Mouse (Mus musculus) heart, embryonic 10.5 days (tissue): Measurements from ENCODE around the gene Lasp1. TPM values are rescaled to one million over a fixed set of nuclear protein-coding genes. Genes with fewer than 3 reads are reported as not detected.
"Not testable (repeated sequence)": the region's sequence is repeated elsewhere in the genome, so short reads cannot be mapped to it uniquely, and the experiment has no call there.

Experiments
- DNase-seq: peaks from one replicate; pipeline ENCODE4 v3.0.0-alpha.2; 2017; ENCODE audit warnings: low spot score
- H3K27ac ChIP-seq: fragments of 300-500 bp; sonication (generic); 2 replicates; pipeline ENCODE4 v1.5.1; 2016; ENCODE audit warnings: mild to moderate bottlenecking
- H3K27me3 ChIP-seq: fragments of 300-500 bp; sonication (generic); 2 replicates; pipeline ENCODE4 v1.6.1; 2016; ENCODE audit warnings: mild to moderate bottlenecking; ENCODE audit not compliant: poor library complexity, insufficient read depth, severe bottlenecking
- H3K36me3 ChIP-seq: fragments of 300-500 bp; sonication (generic); 2 replicates; pipeline ENCODE4 v1.6.1; 2016; ENCODE audit warnings: mild to moderate bottlenecking, moderate library complexity
- H3K4me1 ChIP-seq: fragments of 300-500 bp; sonication (generic); 2 replicates; pipeline ENCODE4 v1.6.1; 2016; ENCODE audit warnings: mild to moderate bottlenecking
- H3K4me3 ChIP-seq: fragments of 300-500 bp; sonication (generic); 2 replicates; pipeline ENCODE4 v1.5.1; 2016; ENCODE audit warnings: mild to moderate bottlenecking, moderate library complexity
- H3K9me3 ChIP-seq: fragments of 300-500 bp; sonication (generic); 2 replicates; pipeline ENCODE4 v1.6.1; 2016; ENCODE audit warnings: mild to moderate bottlenecking, moderate library complexity
- WGBS: fragments of 180-500 bp; shearing (Covaris S2); methylation state at CpG from one replicate; pipeline ENCODE4 v1.1.7; 2016; 5-methylcytosine and 5-hydroxymethylcytosine counted together
- polyA plus RNA-seq: library from polyadenylated mRNA; unstranded; fragments of >200 nt; fragmentation: Nextera tagmentation; extraction: Ambion mirVana; gene quantifications from 2 replicates; pipeline ENCODE4 v1.2.1, GENCODE M21; 2016

Gene Lasp1
- polyA plus RNA-seq, 1 experiment from 2014 or later = 65.1 TPM

- no peak for DNase-seq
- H3K36me3 ChIP-seq = peaks cover 12% of the 10 kb centered on the region
- H3K4me3 ChIP-seq = peak overlapping the region; percentile 67
- no peaks in the 10 kb centered on the region for H3K9me3 ChIP-seq
- peaks cover 23% of the 10 kb centered on the region for H3K4me1 ChIP-seq
- no peaks in the 10 kb centered on the region for H3K27me3 ChIP-seq
- WGBS = 54% methylated on average over 4 of the region's 4 CpGs
- H3K27ac ChIP-seq = peak overlapping the region; percentile 19; the same call in 1 of the 2 replicates
Observed at GRCm38 (mm10) chr11:97842001-97842400, 43.2 kb downstream of the Lasp1 start.

- H3K36me3 ChIP-seq = no peaks in the 10 kb centered on the region
- H3K4me1 ChIP-seq = peaks cover 4% of the 10 kb centered on the region; the same call in 1 of the 2 replicates
- H3K4me3 ChIP-seq = no peak overlapping the region
- WGBS = 61% methylated on average over 6 of the region's 6 CpGs
- no peak for DNase-seq
- no peaks in the 10 kb centered on the region for H3K9me3 ChIP-seq
- peak overlapping the region; percentile 75 for H3K27ac ChIP-seq
- no peaks in the 10 kb centered on the region for H3K27me3 ChIP-seq
Observed at GRCm38 (mm10) chr11:97850367-97850766, 51.6 kb downstream of the Lasp1 start.

- no peaks in the 10 kb centered on the region for H3K36me3 ChIP-seq
- H3K27me3 ChIP-seq = no peaks in the 10 kb centered on the region
- no peak overlapping the region for H3K4me3 ChIP-seq
- DNase-seq = no peak
- WGBS = 85% methylated on average over 2 of the region's 2 CpGs
- peaks cover 4% of the 10 kb centered on the region; the same call in 1 of the 2 replicates for H3K4me1 ChIP-seq
- H3K9me3 ChIP-seq = no peaks in the 10 kb centered on the region
- H3K27ac ChIP-seq = no peak overlapping the region
Observed at GRCm38 (mm10) chr11:97851601-97852000, 52.8 kb downstream of the Lasp1 start.

GRCm38 (mm10) chr11:97855473-97855872 is 56.7 kb downstream of the Lasp1 start:
- no peak for DNase-seq
- Histone ChIP-seq H3K27me3 (no peaks in the 10 kb centered on the region), H3K27ac (no peak overlapping the region), H3K36me3 (no peaks in the 10 kb centered on the region), H3K9me3 (no peaks in the 10 kb centered on the region), H3K4me3 (no peak overlapping the region), H3K4me1 (peaks cover 1% of the 10 kb centered on the region; the same call in 1 of the 2 replicates)
- 88% methylated on average over 2 of the region's 2 CpGs for WGBS

GRCm38 (mm10) chr11:97862148-97862547 is 63.3 kb downstream of the Lasp1 start:
- 72% methylated on average over 2 of the region's 2 CpGs for WGBS
- H3K27me3 ChIP-seq = no peaks in the 10 kb centered on the region

GRCm38 (mm10) chr11:97865421-97865820 is 66.6 kb downstream of the Lasp1 start:
- H3K9me3 ChIP-seq = no peaks in the 10 kb centered on the region
- WGBS = 84% methylated on average over 5 of the region's 5 CpGs

More at GRCm38 (mm10) chr11:97862148-97862547, 63.3 kb downstream of the Lasp1 start:
- DNase-seq = no peak
- Histone ChIP-seq H3K4me1 (no peaks in the 10 kb centered on the region), H3K4me3 (no peak overlapping the region), H3K27ac (no peak overlapping the region), H3K36me3 (no peaks in the 10 kb centered on the region), H3K9me3 (no peaks in the 10 kb centered on the region)

GRCm38 (mm10) chr11:97866091-97866888 is 67.5 kb downstream of the Lasp1 start:
- Histone ChIP-seq H3K4me1 (no peaks in the 10 kb centered on the region), H3K27ac (no peak overlapping the region), H3K9me3 (no peaks in the 10 kb centered on the region), H3K27me3 (no peaks in the 10 kb centered on the region), H3K36me3 (0 out of 2 replicates have a peak, but pooled peaks cover 2% of the 10 kb centered on the region), H3K4me3 (no peak overlapping the region)
- DNase-seq = no peak
- WGBS = 95% methylated on average over 3 of the region's 3 CpGs

More at GRCm38 (mm10) chr11:97865421-97865820, 66.6 kb downstream of the Lasp1 start:
- Histone ChIP-seq H3K4me1 (no peaks in the 10 kb centered on the region), H3K4me3 (no peak overlapping the region), H3K36me3 (0 out of 2 replicates have a peak, but pooled peaks cover 2% of the 10 kb centered on the region), H3K27me3 (no peaks in the 10 kb centered on the region), H3K27ac (no peak overlapping the region)
- no peak for DNase-seq

- H3K4me3 ChIP-seq = no peak overlapping the region
- H3K27me3 ChIP-seq = no peaks in the 10 kb centered on the region
- no peaks in the 10 kb centered on the region for H3K4me1 ChIP-seq
- no peak overlapping the region for H3K27ac ChIP-seq
- H3K9me3 ChIP-seq = no peaks in the 10 kb centered on the region
- H3K36me3 ChIP-seq = 0 out of 2 replicates have a peak, but pooled peaks cover 2% of the 10 kb centered on the region
- no peak for DNase-seq
- 87% methylated on average over 3 of the region's 3 CpGs for WGBS
Observed at GRCm38 (mm10) chr11:97867591-97867990, 68.8 kb downstream of the Lasp1 start.

- WGBS = 84% methylated on average over 5 of the region's 5 CpGs
- not testable (repeated sequence) for H3K27me3 ChIP-seq, H3K9me3 ChIP-seq, H3K4me3 ChIP-seq, H3K27ac ChIP-seq, H3K4me1 ChIP-seq, DNase-seq, H3K36me3 ChIP-seq
Observed at GRCm38 (mm10) chr11:97872378-97872777, 73.6 kb downstream of the Lasp1 start.

GRCm38 (mm10) chr11:97874396-97874795 is 75.6 kb downstream of the Lasp1 start:
- H3K4me1 ChIP-seq = no peaks in the 10 kb centered on the region
- DNase-seq = no peak
- H3K27ac ChIP-seq = no peak overlapping the region
- no peaks in the 10 kb centered on the region for H3K27me3 ChIP-seq
- 82% methylated on average over 1 of the region's 1 CpGs for WGBS
- H3K36me3 ChIP-seq = no peaks in the 10 kb centered on the region
- no peak overlapping the region for H3K4me3 ChIP-seq
- H3K9me3 ChIP-seq = no peaks in the 10 kb centered on the region

- H3K9me3 ChIP-seq = no peaks in the 10 kb centered on the region
- H3K4me3 ChIP-seq = no peak overlapping the region
- no peak for DNase-seq
- WGBS = 81% methylated on average over 2 of the region's 2 CpGs
- no peaks in the 10 kb centered on the region for H3K27me3 ChIP-seq
- no peak overlapping the region for H3K27ac ChIP-seq
- H3K36me3 ChIP-seq = no peaks in the 10 kb centered on the region
- no peaks in the 10 kb centered on the region for H3K4me1 ChIP-seq
Observed at GRCm38 (mm10) chr11:97877341-97877740, 78.5 kb downstream of the Lasp1 start.

GRCm38 (mm10) chr11:97880362-97880761 is 81.6 kb downstream of the Lasp1 start:
- WGBS = 85% methylated on average over 4 of the region's 4 CpGs
- Histone ChIP-seq H3K27me3 (no peaks in the 10 kb centered on the region), H3K9me3 (no peaks in the 10 kb centered on the region), H3K27ac (no peak overlapping the region), H3K4me1 (no peaks in the 10 kb centered on the region), H3K4me3 (no peak overlapping the region), H3K36me3 (no peaks in the 10 kb centered on the region)
- no peak for DNase-seq

- Histone ChIP-seq H3K27ac (peak overlapping the region; percentile 91), H3K27me3 (no peaks in the 10 kb centered on the region), H3K4me3 (peak overlapping the region; percentile 72), H3K4me1 (no peaks in the 10 kb centered on the region), H3K36me3 (0 out of 2 replicates have a peak, but pooled peaks cover 1% of the 10 kb centered on the region), H3K9me3 (no peaks in the 10 kb centered on the region)
- WGBS = 5% methylated on average over 26 of the region's 26 CpGs
- peak; percentile 88 for DNase-seq
Observed at GRCm38 (mm10) chr11:97883542-97883917, 84.7 kb downstream of the Lasp1 start.
